Mouse (Mus musculus) layer of hippocampus, adult 11-12 months (tissue): ENCODE measurements at regions not wholly inside any gene's neighbourhood (a gene's known extent, or its start where the extent isn't known, plus 50 kb on each side); places are given as distances from the start of the nearest gene placed in this dataset.

Experiments used
- DNase-seq: peaks from one replicate; pipeline ENCODE4 v3.0.0; 2022; ENCODE audit warnings: low spot score

GRCm38 (mm10) chr4:8955306-8955705 lies 716.5 kb upstream of the Car8 start:
- no peak for DNase-seq

- DNase-seq, result peak; percentile 23
These were observed 715.6 kb upstream of the Car8 start for GRCm38 (mm10) chr4:8954356-8954914.

DNA sequence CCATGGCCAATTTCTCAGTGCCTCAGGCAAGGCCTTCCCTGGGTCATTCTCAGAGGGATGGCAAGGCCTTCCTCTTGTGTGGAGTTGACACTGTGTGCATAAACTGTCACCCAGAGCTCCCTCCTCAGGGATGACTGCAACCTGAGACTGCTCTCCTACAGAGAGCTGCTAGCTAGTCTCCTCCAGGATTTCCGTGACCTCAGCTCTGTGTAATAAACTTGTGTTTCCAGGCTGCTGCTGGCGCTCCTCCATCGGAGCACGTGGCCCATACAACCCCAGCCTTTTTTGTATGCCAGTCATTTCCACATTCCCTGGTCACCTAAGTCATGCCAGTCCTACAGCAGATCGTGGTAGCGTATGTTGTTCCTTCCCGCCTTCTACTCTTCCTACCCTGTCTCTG lies 714.3 kb upstream of the Car8 start:
- no peak for DNase-seq

GRCm38 (mm10) chr4:8949951-8950350 lies 711.1 kb upstream of the Car8 start:
- no peak for DNase-seq

DNA sequence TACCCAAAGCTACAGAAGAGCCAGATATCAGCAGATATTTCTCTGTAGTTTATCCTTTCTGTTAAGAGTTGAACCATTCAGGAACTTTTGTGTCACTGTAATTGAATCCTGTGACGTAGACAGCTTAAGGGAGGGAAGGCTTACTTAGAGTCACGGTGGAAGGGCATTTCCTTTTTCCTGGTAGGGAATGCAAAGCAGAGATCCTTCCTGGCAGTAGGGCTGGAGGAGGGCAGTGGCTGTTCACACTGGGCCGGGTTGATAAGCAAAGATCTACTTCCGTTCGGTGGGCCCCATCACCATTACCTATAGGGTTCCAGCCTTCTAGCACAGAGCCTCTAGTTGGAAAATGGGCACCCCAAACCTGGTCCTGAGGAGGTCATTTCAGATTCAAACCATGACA lies 710.7 kb upstream of the Car8 start:
- no peak for DNase-seq

DNA sequence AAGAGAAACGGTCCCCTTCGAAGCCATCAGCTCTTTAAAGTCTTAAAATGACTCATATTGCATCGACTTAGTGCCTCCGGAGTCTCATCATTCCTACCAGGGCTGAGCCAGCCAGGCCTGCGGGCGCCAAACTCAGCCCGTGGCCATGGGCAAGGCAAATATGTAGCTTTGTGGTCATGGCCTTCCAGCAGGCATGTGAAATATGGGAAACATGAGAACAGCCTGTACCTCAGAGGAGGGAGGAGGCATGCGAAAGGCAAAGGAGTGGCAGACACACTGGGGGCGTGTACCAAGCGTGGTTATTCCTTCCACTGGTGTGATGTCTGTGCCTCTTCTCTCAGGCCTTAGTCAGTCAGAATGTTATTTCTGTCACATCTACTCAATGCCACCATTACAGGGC lies 706.3 kb upstream of the Car8 start:
- DNase-seq, result no peak

GRCm38 (mm10) chr4:8943080-8943479 lies 704.2 kb upstream of the Car8 start:
- DNase-seq, result no peak

- no peak for DNase-seq
These were observed 700.1 kb upstream of the Car8 start for GRCm38 (mm10) chr4:8938948-8939411.

- DNase-seq, result no peak
These were observed 697.1 kb upstream of the Car8 start for GRCm38 (mm10) chr4:8935899-8936298.

GRCm38 (mm10) chr4:8934541-8934940 lies 695.7 kb upstream of the Car8 start:
- DNase-seq, result no peak

GRCm38 (mm10) chr4:8929346-8929745 lies 690.5 kb upstream of the Car8 start:
- DNase-seq, result no peak

GRCm38 (mm10) chr4:8928551-8929305 lies 689.9 kb upstream of the Car8 start:
- DNase-seq, result no peak

GRCm38 (mm10) chr4:8927276-8927906 lies 688.5 kb upstream of the Car8 start:
- DNase-seq, result no peak

DNA sequence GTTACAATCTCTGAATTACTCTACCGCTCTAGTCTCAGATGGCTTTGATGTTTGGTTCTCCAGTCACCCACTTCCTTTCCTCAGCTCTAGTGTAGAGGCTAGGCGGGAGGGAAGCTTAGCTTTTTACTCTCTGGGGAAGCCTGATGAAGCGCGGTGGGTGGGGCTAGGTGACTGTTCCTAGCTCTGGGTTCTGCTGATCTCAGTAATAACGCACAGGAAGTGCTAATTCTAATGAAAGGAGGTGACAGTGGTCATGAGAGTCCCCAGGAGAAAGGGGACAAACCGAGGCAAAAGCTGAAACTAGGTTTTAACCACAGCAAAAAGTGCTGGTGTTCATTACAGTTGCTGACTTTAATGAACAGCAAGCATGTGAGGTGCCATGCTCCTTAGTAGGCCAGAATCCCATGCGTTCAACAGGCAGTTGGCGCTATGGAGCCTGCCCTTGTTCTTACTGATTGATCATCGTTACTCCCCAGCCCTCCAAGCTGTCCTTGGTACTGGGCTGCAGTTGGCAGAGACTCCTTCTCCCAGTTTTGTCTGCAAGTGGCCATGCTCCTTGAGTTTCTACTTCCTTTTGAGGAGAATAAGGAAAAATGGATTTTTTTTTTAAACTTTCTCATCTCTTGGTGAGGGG lies 687.9 kb upstream of the Car8 start:
- DNase-seq, result no peak

DNA sequence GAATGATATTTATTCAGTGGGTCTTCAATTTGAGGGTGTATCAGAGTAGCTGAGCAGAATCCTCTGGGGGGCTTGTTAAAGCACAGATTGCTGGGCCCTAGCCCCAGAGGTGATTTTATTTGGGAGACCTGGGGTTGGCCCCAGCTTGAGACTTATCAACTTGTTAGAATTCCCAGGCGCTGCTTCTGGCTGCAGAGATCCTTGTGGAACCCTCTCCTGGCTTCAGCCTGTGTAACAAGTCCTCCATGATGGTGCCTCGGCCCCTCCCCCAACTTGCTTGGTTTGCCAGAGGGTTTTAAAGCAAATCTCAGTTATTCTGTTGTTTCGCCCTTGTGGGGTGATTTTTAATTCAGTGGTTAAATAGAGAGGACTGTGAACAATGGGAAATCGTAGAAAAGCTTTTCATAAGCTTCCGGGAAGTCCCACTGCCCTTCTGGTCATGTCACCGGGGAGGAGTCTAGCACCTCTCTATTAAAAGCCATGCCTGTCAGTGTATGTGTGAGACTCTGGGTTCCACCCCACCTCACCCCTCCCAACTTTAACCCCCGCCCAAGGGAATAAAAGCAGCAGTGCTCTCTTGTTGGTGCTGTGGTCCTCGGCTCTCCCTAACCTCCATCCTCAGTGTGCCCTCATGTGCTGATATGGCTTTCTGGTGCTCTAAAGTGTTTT lies 684.0 kb upstream of the Car8 start:
- no peak for DNase-seq

- DNase-seq, result no peak
These were observed 682.9 kb upstream of the Car8 start for GRCm38 (mm10) chr4:8921477-8922385.

- DNase-seq, result no peak
These were observed 681.5 kb upstream of the Car8 start for GRCm38 (mm10) chr4:8920306-8920705.

DNA sequence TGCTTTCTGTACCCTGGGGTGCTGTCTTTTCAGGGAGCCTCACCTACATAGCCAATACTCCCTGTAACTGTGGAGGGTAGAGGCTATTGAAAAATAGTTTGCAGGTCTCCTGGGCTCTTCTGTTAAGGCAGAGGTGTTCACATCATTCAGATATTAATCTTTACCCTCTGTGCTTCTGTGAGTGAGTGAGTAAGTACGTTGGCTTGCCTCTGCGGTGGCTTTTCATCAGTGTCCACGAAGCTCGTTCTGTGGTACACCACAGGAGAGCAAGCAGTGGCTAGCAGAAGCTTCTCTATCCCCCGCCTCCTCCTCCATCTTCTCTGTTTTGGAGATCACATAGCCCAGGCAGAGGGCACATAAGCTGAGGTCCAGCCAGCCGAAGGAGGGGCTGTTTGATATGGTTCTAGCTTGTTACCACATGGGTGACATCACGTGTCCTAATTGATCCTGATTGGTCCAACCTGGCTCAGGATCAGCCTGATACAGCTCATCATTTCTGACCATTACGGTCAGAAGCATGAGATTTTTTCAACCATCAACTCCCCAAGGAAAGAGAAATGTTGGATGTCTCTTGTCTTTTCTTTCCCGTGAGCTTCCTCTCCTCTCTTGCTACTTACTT lies 680.6 kb upstream of the Car8 start:
- DNase-seq, result no peak
